Mouse (Mus musculus) fibroblast of lung, adult 2 months (primary cell): Measurements from ENCODE around the gene Ppp1r15b.

ENCODE experiments used
- DNase-seq: peaks from one replicate; pipeline ENCODE4 v3.0.0-alpha.2; 2011; ENCODE audit warnings: low read depth

The Ppp1r15b gene

GRCm38 (mm10) chr1:133161559-133161958 lies 30.6 kb downstream of the Ppp1r15b start:
- no peak for DNase-seq

GRCm38 (mm10) chr1:133162046-133162445 lies 31.1 kb downstream of the Ppp1r15b start:
- no peak for DNase-seq

- no peak for DNase-seq
Observed at GRCm38 (mm10) chr1:133162981-133163380, 32.0 kb downstream of the Ppp1r15b start.

DNA sequence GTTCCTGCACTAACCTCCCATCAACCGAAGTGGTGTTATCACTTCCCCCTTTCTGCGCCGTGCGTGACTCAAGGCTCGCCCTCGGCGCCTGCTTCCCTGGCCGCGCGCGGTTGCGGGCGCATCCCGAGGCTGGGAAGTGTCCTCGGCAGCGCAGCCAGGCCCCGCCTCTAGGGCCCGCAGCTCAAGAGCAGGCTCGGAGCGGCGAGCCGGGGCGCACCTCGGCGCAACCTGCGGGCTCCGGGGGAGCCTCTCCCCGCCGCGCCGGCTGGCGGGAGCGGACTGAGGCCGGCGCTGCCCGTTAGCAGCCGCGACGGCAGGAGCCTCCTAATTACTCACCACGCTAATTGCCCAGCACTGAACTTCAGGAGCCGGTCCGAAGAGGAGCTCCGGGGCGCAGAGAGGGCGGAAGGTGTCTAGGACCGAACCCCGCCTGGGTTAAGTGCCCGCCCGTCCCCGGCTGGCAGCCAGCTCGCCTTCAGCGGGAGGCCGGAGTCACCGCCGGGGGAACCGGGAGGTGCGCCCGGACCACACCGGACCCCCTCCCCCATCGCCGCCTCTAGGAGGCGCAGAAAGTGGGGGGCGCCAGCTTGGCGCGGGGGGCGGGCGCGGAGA lies 33.0 kb downstream of the Ppp1r15b start, which contains the start of gene Plekha6:
Gene Plekha6 (plus strand): TSS at position 391 of the 612 bp plus-strand sequence.
- DNase-seq = no peak

- DNase-seq = no peak
Observed at GRCm38 (mm10) chr1:133164591-133165011, 33.7 kb downstream of the Ppp1r15b start.

DNA sequence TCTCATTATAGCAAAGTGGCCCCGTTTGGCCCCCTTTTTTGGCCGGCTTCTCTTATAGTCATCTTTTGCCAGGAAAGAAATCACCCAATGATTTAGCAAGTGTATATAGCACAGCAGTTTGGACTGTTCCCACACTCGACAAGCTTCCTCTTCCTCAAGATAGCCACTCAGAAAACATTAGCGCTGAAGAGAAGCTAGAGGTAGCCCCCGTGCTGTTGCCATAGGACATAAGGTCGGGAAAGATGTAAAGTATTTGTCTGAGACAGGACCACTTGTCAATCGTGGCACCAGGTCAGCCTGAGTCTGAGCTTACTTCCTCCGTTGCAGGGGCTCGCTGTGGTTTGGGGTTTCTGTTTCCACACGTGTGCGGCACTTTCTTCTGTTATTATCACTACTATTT lies 34.2 kb downstream of the Ppp1r15b start:
- no peak for DNase-seq

DNA sequence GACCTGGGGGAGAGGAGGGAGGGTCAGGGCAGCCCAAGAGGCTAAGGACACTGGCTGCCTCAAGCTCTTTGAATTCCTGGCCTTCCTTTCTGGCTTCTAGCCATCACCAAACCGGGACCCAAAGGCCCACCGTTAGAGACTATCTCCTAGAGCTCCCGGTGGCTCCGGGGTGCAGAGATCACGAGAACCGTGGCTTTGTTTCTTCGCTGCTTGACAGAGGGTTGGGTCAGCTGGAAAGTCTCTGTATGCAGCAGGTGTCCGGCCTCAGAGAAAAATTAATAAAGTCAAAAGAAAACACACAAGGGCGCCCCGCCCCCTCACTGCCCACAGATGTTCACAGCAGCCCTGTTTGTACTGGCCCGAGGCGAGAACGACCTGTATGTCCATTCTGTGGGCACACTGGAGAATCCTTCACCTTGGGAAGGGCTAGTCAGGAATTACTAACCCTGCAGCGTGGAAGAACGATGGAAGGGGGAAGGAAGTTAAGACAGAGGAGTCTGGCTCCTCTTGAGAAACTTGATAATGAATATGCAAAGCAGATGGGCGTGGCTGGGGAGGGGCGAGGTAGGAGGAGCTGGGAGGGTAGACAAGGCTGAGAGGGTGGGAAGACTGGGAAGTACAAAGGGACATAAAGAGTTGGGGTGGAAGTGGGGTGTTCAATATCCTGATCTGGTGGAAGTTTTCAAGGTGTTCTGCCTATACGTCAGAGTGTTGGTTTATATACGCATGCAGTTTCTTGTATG lies 37.5 kb downstream of the Ppp1r15b start:
- DNase-seq = no peak

DNA sequence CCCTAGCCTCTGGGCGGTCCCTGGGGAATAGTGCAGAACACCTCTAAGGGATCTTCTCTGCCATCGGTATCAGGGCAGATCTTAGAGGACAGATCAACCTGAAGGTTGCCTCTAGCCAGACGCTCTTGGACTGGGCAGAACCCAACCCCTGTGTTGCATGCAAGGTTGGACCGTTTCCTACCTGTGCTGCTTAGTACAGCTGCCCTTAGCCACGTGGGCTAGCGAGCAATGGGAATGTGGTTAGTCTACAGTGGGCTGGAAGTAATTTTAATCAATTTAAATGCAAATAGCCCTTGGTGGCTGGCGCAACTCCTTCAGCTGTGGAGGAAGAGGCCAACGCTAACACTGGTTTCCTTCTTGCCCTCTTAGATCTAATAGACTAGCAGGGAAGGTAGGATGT lies 39.3 kb downstream of the Ppp1r15b start:
- no peak for DNase-seq

DNA sequence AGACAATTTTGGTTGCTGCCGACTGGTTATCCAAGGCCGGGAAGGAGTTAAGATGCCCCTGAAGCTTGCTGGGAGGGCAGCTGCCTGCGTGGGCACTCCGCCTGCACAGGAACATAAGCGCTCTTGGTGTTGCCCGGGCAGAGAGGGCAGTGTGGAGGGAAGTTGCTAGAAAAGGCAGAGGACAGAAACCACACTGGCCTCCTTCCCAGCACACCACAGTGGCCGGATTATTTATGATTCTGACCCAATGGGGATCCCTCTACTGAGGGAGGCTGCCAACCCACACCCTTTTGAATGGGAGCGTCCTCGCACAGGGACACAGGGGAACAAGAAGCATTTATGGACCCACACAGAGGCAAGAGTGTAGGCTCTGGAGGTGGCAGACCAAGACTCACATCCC lies 40.4 kb downstream of the Ppp1r15b start:
- peak; percentile 22 for DNase-seq

DNA sequence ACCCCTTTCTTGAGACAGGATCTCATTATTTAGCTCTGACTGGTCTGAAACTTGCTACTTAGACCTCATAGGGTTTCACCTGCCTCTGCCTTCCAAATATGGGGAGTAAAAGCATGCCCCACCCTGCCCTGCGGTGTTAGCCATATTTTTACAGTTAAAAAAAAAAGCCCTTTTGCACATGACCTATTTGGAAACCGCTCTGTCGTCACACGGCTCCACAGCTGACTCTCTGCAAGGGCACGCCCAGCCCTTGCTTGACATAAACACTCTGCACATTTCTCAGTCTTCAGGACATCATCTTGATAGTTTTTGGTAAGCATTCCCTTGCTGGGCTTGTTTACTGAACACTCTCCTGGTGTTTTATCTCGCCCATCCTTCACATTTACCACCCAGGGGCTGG lies 44.2 kb downstream of the Ppp1r15b start:
- DNase-seq = no peak

GRCm38 (mm10) chr1:133177480-133178172 lies 46.7 kb downstream of the Ppp1r15b start:
- peak; percentile 39 for DNase-seq

GRCm38 (mm10) chr1:133178732-133179440 lies 47.9 kb downstream of the Ppp1r15b start:
- DNase-seq = peak; percentile 44

DNA sequence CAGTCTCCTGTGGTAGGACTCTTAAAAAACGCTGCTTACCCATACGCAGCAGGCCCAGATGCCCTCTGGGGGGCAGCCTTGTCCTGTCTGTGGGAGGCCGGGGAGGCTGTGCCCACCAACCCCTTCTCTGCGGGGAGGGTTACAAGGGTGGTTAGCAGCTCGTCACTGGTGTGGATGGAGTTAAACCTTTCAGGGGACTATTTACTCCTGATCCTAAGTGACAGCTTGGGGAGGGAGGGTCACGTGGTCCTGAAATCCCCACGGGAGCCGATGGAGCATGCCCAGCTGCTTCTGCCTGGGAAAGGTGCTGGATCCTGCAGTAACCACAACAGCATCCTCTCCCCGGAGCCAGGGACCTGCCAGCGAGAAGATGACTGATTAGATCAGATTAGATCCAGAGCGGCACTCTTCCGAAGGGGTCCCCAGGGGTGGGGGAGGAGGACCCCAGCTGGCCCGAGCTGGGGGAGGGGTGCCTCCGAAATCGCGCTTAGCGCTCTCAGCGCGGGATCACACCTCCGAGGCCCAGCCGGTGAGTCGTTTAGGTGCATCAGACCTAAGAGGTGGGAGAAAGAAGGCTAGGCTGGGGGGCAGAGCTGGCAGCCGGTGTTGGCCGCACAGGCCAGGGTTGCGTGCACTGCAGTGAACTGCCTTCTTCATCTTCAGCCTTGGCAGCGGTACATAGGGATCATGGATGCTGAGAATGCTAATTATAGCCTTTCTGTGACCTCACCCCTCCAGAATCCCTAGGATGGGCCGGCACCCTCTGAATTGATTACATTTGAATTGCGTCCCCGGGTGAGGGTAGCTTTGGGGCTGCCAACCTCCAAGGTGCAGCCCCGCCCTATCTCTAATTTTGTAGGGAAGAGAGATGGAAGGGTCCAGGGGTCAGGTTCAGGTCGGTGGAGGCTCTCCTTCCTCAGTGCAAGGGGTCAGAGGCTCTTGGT lies 50.4 kb downstream of the Ppp1r15b start:
- DNase-seq = peak; percentile 24

DNA sequence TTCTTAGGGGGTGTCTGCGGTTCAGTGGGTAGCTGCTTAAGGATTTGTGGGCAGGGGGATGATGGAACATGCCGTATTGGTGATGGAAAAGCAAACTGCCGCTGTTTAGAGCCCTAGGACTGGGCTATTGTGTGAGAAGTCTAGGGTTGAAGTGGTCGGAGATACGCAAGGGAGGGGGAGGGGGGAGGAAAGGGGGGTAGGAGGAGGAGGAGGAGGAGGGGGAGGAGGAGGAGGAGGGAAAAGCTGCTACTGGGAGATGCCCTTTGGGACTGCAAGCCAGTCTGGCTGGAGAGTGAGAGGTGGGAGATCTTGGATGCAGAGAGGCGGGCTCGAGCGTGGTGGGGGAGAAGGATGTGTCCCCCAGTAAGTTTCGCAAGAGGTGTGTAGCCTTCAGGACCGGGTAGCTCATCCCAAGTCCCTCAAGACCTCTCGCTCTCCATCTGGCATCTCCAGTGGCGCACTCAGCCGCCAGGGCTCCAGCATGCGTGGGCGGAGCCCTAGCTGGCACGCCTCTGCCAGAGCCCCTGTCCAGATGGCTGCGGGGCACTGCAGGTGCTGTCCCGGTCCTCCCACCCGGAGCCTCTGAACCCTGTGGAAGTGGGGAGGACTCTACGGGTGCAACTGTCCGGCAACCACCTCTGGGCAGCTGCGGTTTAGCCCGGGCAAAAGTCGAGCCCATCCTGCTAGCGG lies 51.2 kb downstream of the Ppp1r15b start:
- DNase-seq = no peak

DNA sequence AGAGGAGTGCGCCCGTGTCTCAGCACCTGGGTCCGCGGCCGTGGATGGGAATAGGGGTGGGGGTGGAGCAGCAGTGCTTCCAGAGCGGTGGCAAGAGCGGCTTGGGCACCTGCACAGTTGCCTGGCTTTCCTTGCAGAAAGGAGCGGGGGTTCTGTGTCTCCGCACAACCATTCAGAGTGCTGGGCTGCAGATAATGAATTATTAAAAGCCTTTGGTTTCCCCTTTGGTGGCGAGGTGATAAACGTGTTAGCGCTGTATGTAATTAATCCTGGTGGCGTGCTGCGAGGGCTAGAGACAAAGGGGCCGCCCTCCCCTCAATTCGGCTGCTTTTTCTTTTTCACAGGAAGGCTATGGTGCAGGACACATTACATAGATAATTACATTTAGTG lies 51.8 kb downstream of the Ppp1r15b start:
- no peak for DNase-seq

DNA sequence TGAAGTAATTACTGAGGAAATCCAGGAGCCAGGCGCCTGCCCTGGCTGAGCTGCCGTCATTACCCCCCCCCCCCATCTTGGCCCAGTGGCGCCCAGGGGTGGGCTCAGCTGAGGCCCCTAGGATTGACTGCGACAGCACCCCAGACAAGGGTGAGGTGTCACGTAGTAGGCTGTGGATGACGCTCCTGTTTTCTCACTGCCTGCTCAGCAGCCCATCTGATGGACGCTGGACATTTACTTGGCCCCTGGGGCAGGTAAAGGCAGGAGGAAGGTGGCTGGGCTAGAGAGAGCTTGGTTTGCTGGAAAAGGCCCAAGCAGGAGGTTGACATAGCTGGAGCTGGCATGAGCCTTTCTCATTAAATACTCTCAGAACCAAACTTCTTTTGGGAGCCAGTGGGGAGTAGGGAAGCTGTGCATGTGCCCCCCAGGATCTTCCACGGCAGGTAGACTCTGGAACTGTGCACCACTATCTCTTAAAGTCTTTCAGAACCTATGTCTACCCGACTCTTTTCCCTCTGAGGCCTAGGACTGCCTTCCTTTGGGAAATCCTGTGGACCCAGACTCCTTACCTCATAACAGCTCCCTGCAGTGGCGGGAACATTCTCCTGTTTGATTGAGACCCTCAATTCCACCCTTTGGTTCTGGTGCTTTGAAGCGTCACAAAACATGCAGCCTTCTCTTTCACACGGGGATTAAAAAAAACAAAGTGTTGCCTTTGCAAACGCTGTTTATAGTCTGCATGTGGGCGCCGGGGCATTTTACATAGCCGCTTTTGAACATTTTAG lies 52.4 kb downstream of the Ppp1r15b start:
- no peak for DNase-seq

DNA sequence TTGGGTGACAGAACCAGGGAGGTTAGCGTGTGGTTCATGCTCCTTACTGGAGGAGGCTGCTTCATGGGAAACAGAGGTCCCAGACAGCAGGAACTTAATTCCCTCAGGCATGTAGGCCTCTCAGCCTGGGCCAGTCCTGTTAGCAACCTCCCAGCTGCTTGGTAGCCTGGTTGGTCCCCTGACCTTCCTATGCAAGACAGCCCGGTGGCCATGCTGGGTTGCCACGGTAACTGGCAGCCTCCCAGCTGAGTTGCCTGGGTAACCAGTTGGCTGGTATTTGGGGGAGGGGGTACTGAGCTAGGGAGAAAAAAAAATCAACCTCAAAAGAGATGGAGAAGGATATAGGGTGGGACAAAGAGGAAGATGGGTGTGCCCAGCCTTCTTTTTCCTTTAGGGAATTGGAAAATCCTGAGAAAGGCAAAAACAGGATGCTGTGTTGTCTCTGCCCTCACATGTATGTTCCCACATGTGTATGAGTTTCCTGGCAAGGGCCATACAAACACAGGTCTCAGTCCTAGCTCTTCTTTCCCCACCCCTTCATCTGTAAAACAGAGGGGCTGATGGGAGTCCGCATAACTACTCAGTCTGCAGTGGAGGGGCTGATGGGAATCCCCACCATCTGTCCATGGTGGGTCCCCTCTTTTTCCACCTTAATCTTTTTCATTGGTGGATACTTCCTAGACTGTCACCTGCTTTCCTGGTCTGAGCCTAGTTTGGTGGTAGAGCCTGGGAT lies 57.2 kb downstream of the Ppp1r15b start:
- DNase-seq = no peak

- DNase-seq = peak; percentile 49
Observed at GRCm38 (mm10) chr1:133188719-133189118, 57.8 kb downstream of the Ppp1r15b start.
